Mouse (Mus musculus): ENCODE data around the gene Cog1.

The Cog1 gene

GRCm38 (mm10) chr11:113699643-113700042, 50.7 kb downstream of the Cog1 start:
- DNase-seq (ENCODE audit: low spot score in 2 of 2): no peak

DNA sequence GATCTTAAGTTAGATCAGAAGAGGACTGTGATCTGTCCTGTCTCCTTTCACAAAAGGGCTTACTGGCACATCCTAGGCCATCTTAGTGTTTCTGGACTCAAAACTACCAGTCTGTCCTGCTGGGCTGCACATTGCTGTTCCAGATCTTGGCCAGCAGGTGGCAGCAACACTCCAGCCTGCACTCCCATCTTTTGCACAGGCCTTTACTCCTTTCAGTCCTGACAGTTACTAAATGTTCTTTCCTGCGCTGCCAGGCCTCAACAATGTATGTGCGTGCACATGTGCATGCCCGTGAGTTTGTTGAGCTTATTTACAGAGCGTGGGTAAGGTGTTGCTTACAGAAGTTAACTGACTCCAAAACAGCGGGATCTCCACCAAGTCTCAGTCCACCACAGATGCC, 54.8 kb downstream of the Cog1 start:
- DNase-seq (ENCODE audit: low spot score in 2 of 2): peak; percentile 64 to 70

DNA sequence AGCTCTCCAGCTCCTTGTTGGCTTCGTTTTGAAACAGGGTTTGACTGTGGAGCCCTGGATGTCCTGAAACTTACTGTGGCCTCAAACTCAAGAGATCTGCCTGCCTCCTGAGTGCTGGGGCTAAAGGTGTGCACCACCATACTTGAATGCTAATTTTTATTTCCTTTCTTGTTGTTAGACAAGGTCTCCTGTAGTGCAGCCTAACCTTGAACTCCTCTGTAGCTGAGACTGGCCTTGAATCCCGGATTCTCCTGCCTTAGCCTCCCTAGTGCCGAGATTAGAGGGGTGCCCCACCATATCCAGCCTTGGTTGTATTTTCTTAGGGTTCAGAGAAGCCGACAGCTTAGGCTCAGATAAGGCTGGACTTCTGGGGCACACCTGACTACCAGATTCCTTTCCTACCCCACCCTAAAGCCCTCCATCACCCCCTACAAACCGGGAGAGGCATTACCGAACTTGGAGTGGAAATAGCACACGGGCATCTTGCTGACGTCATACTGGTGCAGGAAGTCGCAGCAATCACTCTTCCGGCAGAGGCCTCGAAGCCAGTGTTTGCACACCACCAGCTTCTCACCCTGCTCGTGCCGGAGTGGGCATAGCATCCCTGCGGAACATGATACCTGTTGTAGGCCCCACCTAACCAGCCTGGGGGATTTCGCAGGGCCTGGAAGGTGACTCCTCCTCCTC, 57.1 kb downstream of the Cog1 start:
- no peak for DNase-seq (ENCODE audit: low spot score in 2 of 2)

DNA sequence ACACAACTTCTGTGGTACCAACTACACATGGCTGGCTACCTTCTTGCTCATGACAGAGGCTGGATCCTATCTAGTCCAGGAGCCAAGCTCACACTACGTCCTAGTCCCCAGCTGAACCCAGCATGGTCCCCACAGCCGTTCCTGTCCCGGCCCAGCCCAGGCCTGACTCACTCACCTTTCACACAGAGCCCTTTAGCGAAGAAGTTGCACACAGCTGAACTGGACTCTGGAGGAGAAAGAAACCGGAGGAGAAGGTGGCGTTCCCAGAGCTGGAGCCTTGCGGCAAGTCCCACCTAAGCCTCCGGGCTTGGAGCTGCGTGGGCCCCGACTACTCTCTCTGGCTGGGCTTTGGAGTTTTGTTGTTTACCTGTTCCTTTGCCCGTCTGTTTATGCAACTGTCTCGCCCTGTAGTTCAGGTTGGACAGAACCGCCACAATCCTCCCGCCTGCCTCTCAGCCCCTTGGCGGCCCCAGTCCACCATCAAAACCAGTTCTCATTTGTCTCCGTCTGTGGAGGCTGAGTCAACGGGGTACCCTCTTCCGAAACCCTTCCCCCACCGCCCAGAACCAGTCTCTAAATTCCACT, 59.8 kb downstream of the Cog1 start:
- peak; percentile 67 to 74 for DNase-seq (ENCODE audit: low spot score in 2 of 2)

DNA sequence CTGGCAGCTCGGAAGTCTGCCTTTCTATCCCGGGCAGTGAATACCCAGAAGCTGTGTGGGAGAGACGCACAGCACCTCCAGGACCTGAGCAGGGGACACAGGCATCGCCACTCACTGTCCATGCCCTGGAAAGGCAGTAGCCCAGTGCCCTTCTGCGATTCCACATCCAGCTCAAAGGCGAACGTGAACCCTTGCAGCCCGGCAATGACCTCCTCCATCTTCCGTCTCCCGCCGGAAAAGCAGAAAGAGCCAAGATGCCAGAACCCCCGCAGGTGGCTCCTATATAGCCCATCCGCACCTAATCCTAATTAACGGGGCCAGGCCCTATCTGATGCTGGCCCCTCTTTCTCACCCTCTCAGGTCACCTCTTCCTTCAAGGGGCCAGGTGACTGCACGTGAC, 60.3 kb downstream of the Cog1 start:
- no peak for DNase-seq (ENCODE audit: low spot score in 2 of 2)

GRCm38 (mm10) chr11:113709731-113710256, 60.8 kb downstream of the Cog1 start, which contains the start of gene Cpsf4l:
Cpsf4l (minus strand) TSS chr11:113710017.
- no peak for DNase-seq (ENCODE audit: low spot score in 2 of 2)

DNA sequence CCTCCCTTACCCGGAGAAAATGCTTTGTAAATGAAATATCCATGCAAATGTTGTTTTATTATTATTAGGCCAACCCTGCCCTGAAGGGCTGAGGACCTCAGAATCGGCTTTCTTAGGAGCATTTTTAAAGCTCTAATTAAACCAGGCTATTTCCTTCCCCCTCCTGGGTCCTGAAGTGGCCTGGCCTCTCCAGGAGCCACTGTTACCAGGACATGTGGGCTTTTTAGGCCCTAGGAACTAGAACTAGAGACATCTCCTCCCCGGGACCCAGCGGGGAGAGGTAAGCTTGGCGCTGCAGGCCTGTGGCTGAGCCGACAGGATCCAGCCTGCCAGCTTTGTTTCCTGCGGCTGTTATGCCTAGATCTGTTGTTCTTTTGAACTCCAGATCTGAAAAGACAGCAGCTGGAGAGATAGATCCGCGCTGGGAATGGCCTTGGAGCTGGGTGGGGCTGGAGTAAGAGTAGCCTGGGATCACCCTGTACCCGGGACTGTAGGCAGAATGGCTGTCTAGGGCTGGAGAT, 61.3 kb downstream of the Cog1 start:
- DNase-seq (ENCODE audit: low spot score in 2 of 2): no peak

- no peak for DNase-seq (ENCODE audit: low spot score in 2 of 2)
These were observed 62.1 kb downstream of the Cog1 start for GRCm38 (mm10) chr11:113711061-113711460.

- no peak for DNase-seq (ENCODE audit: low spot score in 2 of 2)
These were observed 66.2 kb downstream of the Cog1 start for GRCm38 (mm10) chr11:113715078-113715674.

- no peak for DNase-seq (ENCODE audit: low spot score in 2 of 2)
These were observed 67.2 kb downstream of the Cog1 start for GRCm38 (mm10) chr11:113716132-113716531.
